Mouse (Mus musculus) embryonic facial prominence, embryonic 10.5 days (tissue): ENCODE measurements around the gene 4933406M09Rik. TPM values are rescaled to one million over a fixed set of nuclear protein-coding genes. Genes with fewer than 3 reads are reported as not detected.

Source experiments
- DNase-seq: peaks from one replicate; pipeline ENCODE4 v3.0.0-alpha.2; 2017; ENCODE audit warnings: low spot score
- H3K27ac ChIP-seq: fragments of 300-500 bp; sonication (generic); replicated peaks from 2 replicates; pipeline ENCODE4 v1.5.1; 2016; ENCODE audit warnings: mild to moderate bottlenecking
- H3K27me3 ChIP-seq: fragments of 300-500 bp; sonication (generic); replicated peaks from 2 replicates; pipeline ENCODE4 v1.6.1; 2016; ENCODE audit warnings: low read depth, mild to moderate bottlenecking; ENCODE audit not compliant: poor library complexity, severe bottlenecking
- H3K36me3 ChIP-seq: fragments of 300-500 bp; sonication (generic); replicated peaks from 2 replicates; pipeline ENCODE4 v1.6.1; 2016; ENCODE audit warnings: mild to moderate bottlenecking, moderate library complexity
- H3K4me1 ChIP-seq: fragments of 300-500 bp; sonication (generic); 2 replicates; pipeline ENCODE4 v1.6.1; 2016
- H3K4me3 ChIP-seq: fragments of 300-500 bp; sonication (generic); 2 replicates; pipeline ENCODE4 v1.5.1; 2016; ENCODE audit warnings: mild to moderate bottlenecking, moderate library complexity
- H3K9me3 ChIP-seq: fragments of 300-500 bp; sonication (generic); 2 replicates; pipeline ENCODE4 v1.6.1; 2016; ENCODE audit warnings: mild to moderate bottlenecking
- WGBS: fragments of 180-500 bp; shearing (Covaris S2); methylation state at CpG from one replicate; pipeline ENCODE4 v1.1.7; 2016; 5-methylcytosine and 5-hydroxymethylcytosine counted together
- polyA plus RNA-seq: library from polyadenylated mRNA; unstranded; fragments of >200 nt; fragmentation: Nextera tagmentation; extraction: Ambion mirVana; gene quantifications from 2 replicates; pipeline ENCODE4 v1.2.1, GENCODE M21; 2016

4933406M09Rik gene
- polyA plus RNA-seq, 1 experiment from 2014 or later = not detected

GRCm38 (mm10) chr1:134385176-134385575 lies 564 bp upstream of the 4933406M09Rik start:
- Histone ChIP-seq H3K4me1 (peaks cover 13% of the 10 kb centered on the region), H3K9me3 (0 out of 2 replicates have a peak, but pooled peaks cover 5% of the 10 kb centered on the region), H3K36me3 (no peaks in the 10 kb centered on the region), H3K27ac (no peak overlapping the region), H3K27me3 (peaks cover 8% of the 10 kb centered on the region; the same call in 1 of the 2 replicates), H3K4me3 (no peak overlapping the region)
- no peak for DNase-seq

DNA sequence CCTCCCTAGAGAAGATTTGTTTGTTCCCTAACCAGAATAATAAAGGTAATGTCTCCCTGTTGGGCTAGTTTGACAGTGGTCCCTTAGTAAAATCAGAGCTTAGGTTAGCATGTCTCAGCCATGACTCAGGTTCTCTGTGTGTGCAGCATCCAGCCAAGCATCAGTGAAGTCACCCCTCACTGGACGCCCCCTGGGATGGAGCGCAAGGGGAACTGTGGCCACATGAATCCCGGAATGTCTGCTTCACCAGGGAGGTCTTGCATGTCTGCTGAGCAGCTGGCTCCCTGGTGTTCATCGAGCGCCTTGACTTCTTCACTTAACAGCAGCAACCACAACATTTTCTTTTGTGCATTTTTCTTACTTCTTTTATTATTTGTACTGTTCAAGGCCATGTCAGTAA lies 8.1 kb downstream of the 4933406M09Rik start:
- no peak for DNase-seq
- no peaks in the 10 kb centered on the region for H3K36me3 ChIP-seq
- no peaks in the 10 kb centered on the region for H3K27me3 ChIP-seq
- H3K9me3 ChIP-seq = no peaks in the 10 kb centered on the region
- no peak overlapping the region for H3K4me3 ChIP-seq
- H3K27ac ChIP-seq = no peak overlapping the region
- no peaks in the 10 kb centered on the region for H3K4me1 ChIP-seq
- 61% methylated on average over 5 of the region's 5 CpGs for WGBS

DNA sequence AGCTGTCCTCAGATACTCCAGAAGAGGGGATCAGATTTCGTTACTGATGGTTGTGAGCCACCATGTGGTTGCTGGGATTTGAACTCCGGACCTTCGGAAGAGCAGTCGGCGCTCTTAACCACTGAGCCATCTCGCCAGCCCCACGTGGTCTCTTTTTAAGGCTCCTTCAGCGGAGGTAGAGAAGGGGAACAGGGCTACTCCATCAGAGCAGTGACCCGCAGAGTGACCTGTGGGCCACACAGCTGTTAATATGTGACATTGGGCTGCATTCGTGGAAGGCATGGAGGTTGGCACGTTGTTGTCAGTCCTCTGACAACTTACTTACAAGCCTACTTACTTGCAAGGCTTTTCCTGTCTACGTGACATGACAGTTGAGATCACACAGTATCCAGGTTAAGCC lies 12.5 kb downstream of the 4933406M09Rik start:
- Histone ChIP-seq H3K9me3 (no peaks in the 10 kb centered on the region; the same call in 1 of the 2 replicates), H3K4me3 (no peak overlapping the region), H3K27me3 (no peaks in the 10 kb centered on the region), H3K27ac (no peak overlapping the region), H3K36me3 (no peaks in the 10 kb centered on the region), H3K4me1 (no peaks in the 10 kb centered on the region)
- 92% methylated on average over 12 of the region's 12 CpGs for WGBS
- DNase-seq = no peak

DNA sequence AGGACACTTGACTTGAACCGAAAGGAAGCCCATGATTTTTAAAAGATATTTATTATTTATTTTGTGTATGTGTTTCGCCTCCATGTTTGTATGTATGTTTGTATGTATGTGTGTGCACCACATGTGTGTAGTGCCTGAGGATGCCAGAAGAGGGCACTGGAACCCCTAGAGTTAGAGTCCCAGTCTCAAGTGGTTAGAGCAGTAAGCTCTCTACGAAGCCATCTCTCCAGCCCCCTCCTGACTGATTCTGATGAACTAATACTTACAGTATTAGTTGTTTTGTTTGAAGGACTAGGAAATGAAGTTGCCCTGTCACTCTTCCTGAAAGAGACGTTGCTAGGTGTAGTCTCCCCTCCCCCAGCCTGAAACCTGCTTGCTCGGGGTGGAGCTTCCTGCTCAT lies 14.0 kb downstream of the 4933406M09Rik start:
- no peak overlapping the region for H3K27ac ChIP-seq
- WGBS = 50% methylated on average over 5 of the region's 5 CpGs
- DNase-seq = peak; percentile 20
- no peaks in the 10 kb centered on the region for H3K27me3 ChIP-seq
- H3K4me3 ChIP-seq = no peak overlapping the region
- H3K36me3 ChIP-seq = no peaks in the 10 kb centered on the region
- no peaks in the 10 kb centered on the region for H3K4me1 ChIP-seq
- H3K9me3 ChIP-seq = no peaks in the 10 kb centered on the region; the same call in 1 of the 2 replicates

GRCm38 (mm10) chr1:134405509-134406413 lies 20.0 kb downstream of the 4933406M09Rik start, which contains the start of gene Cyb5r1:
Gene Cyb5r1, plus strand, starts transcription at chr1:134405559.
- peak within 1 kb of the TSS; percentile 84 for H3K27ac ChIP-seq
- 2% methylated on average over 43 of the region's 43 CpGs for WGBS
- H3K27me3 ChIP-seq = no peaks in the 10 kb centered on the region
- H3K36me3 ChIP-seq = peaks cover 34% of the 10 kb centered on the region
- DNase-seq = peak; percentile 92
- H3K4me1 ChIP-seq = peaks cover 21% of the 10 kb centered on the region
- H3K9me3 ChIP-seq = no peaks in the 10 kb centered on the region
- peak within 1 kb of the TSS; percentile 73 for H3K4me3 ChIP-seq

GRCm38 (mm10) chr1:134406414-134406771 lies 20.7 kb downstream of the 4933406M09Rik start:
- WGBS = 38% methylated on average over 8 of the region's 8 CpGs
- no peak for DNase-seq
- Histone ChIP-seq H3K36me3 (peaks cover 40% of the 10 kb centered on the region), H3K27me3 (no peaks in the 10 kb centered on the region), H3K4me1 (peaks cover 21% of the 10 kb centered on the region), H3K27ac (peak overlapping the region; percentile 84), H3K9me3 (no peaks in the 10 kb centered on the region), H3K4me3 (peak overlapping the region; percentile 73)

DNA sequence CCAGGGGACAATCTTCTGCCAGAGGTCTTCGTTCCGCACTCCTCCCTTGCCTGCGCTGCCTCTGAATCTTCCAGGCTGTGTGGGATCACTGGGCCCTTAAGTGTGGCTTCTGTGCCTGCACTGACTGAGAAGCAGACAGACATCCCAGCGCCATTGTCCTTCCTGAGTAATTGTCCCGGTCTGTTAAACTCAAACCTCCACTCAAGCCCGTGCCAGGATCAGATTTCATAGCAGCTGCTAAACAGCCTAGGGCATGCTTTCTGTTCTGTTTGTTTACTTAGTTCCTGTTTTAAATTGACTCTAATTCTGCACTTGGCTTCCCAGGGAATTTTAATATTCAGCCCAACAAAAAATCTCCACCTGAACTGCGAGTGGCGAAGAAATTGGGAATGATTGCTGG lies 22.3 kb downstream of the 4933406M09Rik start:
- Histone ChIP-seq H3K4me3 (no peak overlapping the region), H3K27ac (peak overlapping the region; percentile 11; the same call in 1 of the 2 replicates), H3K9me3 (no peaks in the 10 kb centered on the region), H3K27me3 (no peaks in the 10 kb centered on the region), H3K36me3 (peaks cover 56% of the 10 kb centered on the region), H3K4me1 (peaks cover 24% of the 10 kb centered on the region)
- 70% methylated on average over 8 of the region's 8 CpGs for WGBS
- no peak for DNase-seq

DNA sequence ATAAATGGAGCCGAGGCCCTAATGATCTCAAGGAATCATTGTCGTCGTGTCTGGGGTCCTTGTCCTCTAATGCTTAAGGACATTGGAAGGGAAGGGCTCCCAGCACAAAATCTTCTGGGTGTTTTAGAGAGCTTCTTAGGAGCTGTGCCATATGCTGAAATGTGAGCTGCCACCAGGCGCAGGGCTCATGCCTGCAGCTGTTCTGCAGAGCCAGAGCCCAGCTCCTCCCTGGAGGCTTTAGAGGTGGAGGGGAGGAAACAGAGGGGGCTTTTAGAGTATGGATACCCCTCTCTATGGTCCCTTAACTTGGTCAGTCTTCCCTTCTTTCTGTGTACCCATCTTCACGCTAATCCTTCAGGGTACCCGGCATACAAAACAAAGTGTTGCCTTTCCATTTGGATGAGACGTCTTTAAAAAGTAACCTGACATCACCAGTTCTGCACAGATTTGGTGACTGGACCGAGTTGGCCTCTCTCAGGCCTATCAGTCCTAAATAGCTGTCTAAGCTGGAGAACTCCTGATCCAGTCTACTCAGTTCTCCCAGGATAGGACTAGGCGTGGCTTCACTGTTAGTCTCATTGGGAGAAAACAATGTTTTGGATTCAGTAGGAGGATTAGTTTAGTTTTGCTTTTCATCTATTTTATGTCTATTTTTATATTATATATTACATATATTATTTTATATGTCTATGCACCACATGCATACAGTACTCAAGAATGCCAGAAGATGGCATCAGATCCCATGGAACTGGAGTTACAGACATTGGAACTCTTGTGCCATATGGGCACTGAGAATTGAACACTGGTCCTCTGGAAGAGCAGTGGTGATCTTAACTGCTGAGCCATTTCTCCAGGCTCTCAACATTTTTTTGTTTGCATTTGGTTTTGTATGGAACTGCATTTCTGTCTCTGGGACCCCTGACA lies 26.2 kb downstream of the 4933406M09Rik start:
- H3K27ac ChIP-seq = no peak overlapping the region
- WGBS = 90% methylated on average over 9 of the region's 9 CpGs
- DNase-seq = no peak
- H3K4me3 ChIP-seq = no peak overlapping the region
- peaks cover 36% of the 10 kb centered on the region for H3K4me1 ChIP-seq
- H3K9me3 ChIP-seq = no peaks in the 10 kb centered on the region
- no peaks in the 10 kb centered on the region for H3K27me3 ChIP-seq
- H3K36me3 ChIP-seq = peaks cover 59% of the 10 kb centered on the region

DNA sequence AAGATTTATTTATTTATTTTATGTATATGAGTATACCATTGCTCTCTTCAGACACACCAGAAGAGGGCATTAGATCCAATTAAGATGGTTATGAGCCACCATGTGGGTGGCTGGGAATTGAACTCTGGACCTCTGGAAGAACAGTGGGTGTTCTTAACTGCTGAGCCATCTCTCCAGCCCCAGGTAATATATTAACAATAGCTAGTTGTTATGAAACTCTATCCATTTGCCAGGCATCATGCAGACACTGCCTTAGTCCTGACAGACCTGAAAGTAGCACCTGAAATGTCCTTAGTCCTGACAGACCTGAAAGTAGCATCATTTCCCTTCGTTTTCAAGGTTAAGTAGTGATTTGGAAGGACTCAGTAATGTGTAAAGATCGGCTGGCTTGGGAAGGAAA lies 28.3 kb downstream of the 4933406M09Rik start:
- H3K9me3 ChIP-seq = no peaks in the 10 kb centered on the region
- H3K4me1 ChIP-seq = peaks cover 40% of the 10 kb centered on the region
- DNase-seq = no peak
- WGBS = 53% methylated on average over 2 of the region's 2 CpGs
- peaks cover 46% of the 10 kb centered on the region for H3K36me3 ChIP-seq
- peak overlapping the region; percentile 91; the same call in 1 of the 2 replicates for H3K4me3 ChIP-seq
- H3K27ac ChIP-seq = no peak overlapping the region
- H3K27me3 ChIP-seq = no peaks in the 10 kb centered on the region

DNA sequence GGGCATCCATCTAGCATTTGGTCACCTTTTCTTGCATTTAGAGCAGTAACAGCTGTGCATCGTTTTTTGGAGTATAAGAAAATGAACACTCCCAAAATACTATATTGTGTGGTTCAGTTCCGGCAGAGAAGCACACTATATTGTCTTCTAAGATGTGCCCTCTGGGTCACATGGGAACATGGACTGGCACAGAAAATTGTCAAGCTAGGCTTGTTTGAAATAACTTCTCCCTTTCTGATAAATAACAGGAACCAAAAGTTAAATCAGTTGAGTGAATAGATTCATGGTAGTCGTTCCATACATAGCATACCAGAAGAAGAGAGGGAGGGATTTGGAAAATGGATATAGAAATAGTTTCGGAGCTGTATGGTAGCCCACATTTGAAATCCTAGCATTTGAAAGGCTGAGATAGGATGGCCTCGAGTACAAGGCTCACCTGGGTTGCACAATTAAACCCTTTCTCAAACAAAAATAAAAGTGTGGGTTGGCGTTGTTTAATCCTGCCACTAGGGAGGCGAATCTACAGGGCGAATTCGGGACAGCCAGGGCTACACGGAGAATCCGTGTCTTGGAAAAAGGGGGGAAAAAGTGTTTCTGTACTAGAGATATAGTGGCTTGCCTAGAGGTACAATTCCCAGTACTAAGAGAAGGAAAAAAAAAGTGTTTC lies 28.9 kb downstream of the 4933406M09Rik start:
- no peak for DNase-seq
- H3K9me3 ChIP-seq = no peaks in the 10 kb centered on the region
- peaks cover 40% of the 10 kb centered on the region for H3K36me3 ChIP-seq
- no peaks in the 10 kb centered on the region for H3K27me3 ChIP-seq
- H3K4me3 ChIP-seq = peak overlapping the region; percentile 91
- H3K27ac ChIP-seq = peak overlapping the region; percentile 97
- peaks cover 46% of the 10 kb centered on the region for H3K4me1 ChIP-seq
- WGBS = 12% methylated on average over 11 of the region's 11 CpGs

DNA sequence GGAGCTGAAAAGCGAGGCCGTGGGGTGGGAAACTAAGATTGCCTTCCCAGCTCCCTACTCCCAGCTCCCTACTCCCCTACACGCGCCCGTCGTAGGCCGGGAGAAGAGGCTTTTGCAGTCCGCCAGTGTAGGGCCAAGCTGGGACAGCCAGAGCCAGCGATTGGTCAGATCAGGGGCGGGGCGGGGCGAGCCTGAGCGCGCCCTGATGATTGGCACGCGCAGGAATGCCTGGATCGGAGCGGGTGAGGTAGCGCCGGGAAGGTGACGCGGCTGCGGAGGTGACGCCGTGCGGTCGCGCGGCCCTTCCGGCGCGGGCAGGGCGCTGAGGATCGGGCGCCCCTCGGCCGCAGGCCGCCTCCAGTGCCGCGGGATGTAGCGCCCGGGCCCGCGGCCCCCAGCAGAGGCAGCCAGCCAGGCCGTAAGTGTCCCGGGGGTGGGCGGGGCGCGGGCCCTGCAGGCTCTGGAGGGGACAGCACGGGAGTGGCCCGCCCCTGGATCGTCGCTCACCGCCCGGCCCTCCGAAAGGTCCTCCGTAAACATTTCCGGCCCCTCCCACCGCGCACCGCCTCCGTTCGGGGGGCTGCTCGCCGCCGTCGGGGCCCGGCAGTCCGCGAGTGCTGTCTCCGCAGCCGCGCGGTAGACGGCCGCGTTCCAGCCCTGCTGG lies 29.6 kb downstream of the 4933406M09Rik start, which contains the start of gene Adipor1:
Gene Adipor1 (plus strand): TSS at position 211 of the 664 bp plus-strand sequence.
- Histone ChIP-seq H3K4me1 (peaks cover 53% of the 10 kb centered on the region), H3K9me3 (no peaks in the 10 kb centered on the region), H3K4me3 (peak within 1 kb of the TSS; percentile 91), H3K27ac (peak within 1 kb of the TSS; percentile 97), H3K36me3 (peaks cover 33% of the 10 kb centered on the region), H3K27me3 (no peaks in the 10 kb centered on the region)
- peak; percentile 99 for DNase-seq
- WGBS = under 1% methylated on average over 76 of the region's 77 CpGs
